Mouse (Mus musculus) thymus, postnatal 4 days (tissue): ENCODE measurements at regions not wholly inside any gene's neighbourhood (a gene's known extent, or its start where the extent isn't known, plus 50 kb on each side); places are given as distances from the start of the nearest gene placed in this dataset.

Source experiments
- DNase-seq: peaks from one replicate; pipeline ENCODE4 v3.0.0; 2021

DNA sequence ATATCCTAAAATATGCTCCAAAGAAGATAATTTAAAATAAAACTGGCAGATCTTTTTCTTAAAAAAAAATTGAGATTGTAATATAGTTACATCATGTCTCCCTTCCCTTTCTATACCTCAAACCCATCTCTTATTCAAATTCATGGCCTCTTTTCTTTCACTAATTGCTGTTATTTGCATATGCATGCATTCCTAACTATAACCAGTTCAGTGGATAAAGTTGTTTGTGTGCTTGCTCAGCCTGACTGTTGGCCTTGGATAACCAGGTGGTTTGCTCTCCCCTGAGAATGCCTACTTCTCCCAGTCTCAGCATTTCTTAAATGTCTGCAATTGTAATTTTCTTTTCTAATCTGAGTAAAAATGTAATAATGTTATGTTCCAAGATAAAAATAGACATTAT is 2154.8 kb downstream of the 4930444P10Rik start:
- DNase-seq: no peak

DNA sequence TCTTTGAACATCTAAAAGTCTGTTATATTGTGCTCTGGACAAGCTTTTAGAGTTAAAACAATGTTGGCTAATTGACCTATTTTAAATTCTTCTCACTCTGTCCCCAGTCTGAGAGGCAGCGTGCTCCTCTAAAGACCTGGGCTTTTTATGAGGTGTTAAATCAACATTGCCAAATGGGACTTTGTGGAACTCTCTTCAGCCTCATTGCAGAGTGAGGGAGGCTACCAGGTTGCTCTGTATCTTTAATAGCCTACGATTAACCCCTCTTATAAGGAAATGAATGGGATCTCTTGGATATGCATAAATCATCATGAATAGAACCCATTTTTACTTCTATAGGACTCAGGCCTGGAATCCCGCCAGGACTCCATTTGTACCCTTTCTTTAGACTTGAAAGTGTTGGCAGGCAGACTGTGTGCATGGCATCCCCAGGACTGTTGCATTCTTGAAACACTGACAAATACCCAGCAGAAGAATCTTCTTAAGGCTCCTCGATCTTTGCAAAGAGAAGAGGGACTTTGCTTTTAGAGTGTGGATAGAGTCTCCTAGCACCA is 2157.1 kb downstream of the 4930444P10Rik start:
- no peak for DNase-seq

- DNase-seq: no peak
Observed at GRCm38 (mm10) chr1:13928679-13929078, 2164.4 kb downstream of the 4930444P10Rik start.

DNA sequence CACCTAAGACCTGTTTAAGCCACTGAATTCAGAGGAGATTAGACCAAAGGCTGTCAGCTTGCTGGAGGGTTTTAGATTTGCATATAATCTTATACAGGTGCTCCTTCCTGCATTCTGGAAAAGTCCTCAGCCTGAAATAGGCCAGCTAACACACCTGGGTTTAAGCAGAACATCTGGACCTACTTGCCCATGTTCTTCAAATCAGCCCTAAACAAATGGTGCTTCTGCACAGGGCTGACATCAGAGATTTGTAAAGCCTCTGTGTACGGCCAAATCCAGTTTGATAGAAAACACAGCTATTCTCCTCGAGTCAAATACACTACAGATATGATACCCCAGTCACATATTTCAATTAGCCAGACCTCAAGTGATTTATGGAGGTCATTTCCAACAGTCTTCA is 2165.2 kb downstream of the 4930444P10Rik start:
- no peak for DNase-seq

DNA sequence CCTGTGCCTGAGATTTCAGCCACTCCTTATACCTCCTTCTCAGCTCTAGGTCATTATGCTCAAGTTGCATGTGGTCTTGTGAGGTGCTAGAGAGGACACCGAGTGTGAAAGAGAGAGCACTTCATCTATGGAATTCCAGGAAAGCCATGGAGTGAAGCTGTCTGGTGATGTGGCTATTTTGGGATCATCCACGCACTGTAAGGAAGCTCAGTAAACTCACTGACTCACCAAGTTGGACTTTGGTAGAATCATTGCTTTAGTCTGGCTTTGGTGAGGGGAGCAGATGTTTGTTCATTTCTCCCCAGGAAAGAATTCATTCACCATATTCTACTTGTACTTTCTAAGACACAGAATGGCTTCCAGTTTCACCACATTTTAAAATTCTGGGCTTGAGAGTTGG is 2167.1 kb downstream of the 4930444P10Rik start:
- DNase-seq: no peak

GRCm38 (mm10) chr1:13915216-13915615 is 2177.9 kb downstream of the 4930444P10Rik start:
- no peak for DNase-seq

GRCm38 (mm10) chr1:13879126-13879525 is 2214.0 kb downstream of the 4930444P10Rik start:
- no peak for DNase-seq

- no peak for DNase-seq
Observed at GRCm38 (mm10) chr1:13873925-13874324, 2219.2 kb downstream of the 4930444P10Rik start.

DNA sequence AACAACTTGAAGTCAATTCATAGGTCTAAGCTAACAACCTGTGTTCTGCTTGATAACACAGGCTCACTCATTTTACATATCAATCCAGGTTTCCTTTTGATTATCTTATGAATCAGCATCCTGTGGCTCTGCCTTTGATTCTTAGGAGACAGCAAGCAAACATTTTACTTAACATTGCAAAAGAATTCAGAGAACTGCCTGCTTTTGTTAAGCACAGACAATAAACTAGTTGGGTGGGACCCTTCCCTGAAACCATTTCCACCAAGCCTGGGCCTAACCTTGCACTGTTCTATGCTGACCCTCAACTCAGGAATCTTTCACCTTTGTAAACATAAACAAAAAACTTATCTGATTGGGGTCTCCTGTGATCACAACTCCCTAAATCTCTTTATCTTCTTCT is 2220.6 kb downstream of the 4930444P10Rik start:
- no peak for DNase-seq

GRCm38 (mm10) chr1:13870631-13871286 is 2222.4 kb downstream of the 4930444P10Rik start:
- DNase-seq: no peak

GRCm38 (mm10) chr1:13865713-13866112 is 2227.4 kb downstream of the 4930444P10Rik start:
- DNase-seq: no peak

DNA sequence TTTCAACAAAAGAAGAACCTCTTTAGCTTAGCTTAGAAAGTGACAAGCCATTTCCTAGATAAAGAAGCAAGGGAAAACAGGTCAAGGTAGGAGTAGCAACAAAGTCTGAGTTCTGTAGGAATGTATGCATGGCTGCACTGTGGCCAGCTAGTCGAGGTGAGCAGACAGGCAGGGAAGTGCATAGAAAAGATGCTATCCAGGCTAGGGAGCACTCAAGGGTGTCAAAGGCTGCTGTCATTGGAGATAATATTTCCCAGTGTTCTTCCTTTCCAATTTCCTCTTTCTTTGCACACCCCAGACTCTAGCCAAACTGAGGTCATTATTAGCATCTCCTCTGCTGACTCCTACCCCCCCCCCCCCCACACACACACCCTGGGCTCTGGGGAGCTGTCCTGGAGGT is 2229.4 kb downstream of the 4930444P10Rik start:
- DNase-seq: no peak

- DNase-seq: no peak
Observed at GRCm38 (mm10) chr1:13861070-13861511, 2232.0 kb downstream of the 4930444P10Rik start.

DNA sequence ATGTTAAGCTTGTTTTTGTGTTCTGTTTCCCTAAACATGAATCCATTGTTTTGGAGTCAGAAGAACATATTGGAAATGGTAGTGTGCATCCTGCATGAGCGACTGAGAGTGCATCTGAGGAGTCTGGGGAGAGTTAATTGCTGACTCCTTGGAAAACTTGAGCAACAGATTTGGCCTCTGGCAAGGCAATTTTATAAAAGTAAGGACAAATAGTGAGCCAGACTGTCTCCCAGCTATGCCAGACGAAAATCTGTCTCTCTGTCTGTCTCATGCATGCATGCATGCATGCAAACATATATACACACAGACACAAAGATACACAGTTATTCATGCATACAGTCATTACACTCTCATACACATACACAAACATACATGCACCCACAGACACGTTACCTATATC is 2232.7 kb downstream of the 4930444P10Rik start:
- DNase-seq: no peak

GRCm38 (mm10) chr1:13859723-13860122 is 2233.4 kb downstream of the 4930444P10Rik start:
- DNase-seq: no peak

DNA sequence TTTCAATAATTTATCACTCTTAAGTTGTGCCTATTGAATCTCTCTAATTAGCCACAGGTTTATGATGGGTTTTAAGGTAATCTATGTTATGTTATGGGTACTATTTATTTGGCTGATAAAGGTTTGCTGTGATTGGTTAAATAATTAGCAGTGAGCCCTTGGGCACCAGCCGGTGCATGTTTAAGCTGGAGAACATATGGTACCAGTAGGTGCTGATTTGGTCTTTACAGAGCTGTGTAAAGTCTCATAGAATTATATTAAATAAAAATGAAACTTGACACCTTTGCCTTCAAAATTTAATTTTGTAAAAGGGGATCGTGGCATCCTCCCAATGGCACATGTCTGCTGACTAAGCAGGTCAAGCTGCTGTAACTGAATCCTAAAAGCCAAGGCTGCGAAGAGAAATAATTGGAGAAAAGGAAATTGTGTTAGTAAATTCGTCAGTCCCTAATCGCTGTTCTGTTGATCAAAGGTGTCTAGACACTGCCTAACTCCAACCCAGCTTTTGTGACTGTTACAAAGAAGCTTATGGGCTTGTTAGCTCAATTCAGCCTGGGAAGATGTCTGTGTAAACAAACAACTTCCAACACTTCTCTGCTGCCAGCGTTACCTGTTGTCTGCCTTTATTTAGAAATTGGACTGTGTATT is 2234.6 kb downstream of the 4930444P10Rik start:
- DNase-seq: no peak

DNA sequence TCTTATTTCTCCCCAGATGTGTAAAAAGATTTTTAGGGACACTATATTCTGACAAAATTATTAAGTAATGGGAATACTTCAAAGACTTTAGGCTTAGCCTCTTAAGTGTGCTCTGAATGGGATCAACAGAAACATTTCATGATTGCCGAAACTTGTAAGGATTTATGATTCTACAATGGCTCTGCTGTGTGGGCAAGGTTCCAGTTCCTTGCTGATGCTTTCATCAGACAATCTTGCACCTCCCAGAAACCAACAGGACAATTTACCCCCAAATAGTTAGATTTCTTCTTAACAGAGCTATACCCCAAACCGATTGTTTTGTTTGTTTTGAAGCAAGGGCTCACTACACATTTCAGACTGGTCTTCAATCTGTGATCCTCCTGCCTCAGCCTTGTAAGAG is 2236.1 kb downstream of the 4930444P10Rik start:
- no peak for DNase-seq

DNA sequence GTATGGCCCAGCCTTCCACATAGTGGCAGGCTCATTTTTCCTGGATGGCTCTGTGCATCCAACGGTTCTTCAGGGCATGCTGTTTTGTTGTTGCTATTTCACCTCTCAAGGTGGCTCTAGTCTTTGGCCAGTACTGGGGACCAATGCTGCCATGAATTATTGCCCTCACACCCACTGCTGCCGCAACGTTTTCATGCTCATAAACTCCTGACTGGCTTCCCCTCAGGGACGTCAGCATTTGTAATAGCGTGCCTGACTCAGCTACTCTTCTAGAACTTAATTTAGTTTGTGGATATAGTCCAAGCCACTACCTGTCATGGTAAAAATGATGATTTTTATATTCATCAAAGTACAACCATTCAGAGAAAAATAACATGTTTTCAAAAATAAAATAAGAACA is 2242.0 kb downstream of the 4930444P10Rik start:
- no peak for DNase-seq

DNA sequence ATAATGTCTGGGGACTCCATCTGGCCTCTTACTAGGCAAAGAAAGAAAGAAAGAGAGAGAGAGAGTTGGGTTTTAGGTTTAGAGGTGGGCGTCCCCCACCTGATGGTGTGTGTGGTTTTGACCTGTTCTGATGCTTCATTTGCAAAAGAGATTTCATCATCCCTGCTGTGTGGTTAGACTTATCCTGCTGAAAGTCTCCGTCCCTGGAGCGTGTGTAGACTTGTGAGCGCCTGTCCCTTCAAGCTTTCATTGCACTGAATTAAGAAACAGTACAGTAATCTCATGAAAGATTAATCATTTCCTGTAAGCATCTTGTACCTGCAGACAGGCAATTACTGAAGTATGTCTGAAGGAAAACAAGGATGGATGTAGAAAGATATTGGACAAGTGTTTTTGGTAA is 2244.1 kb downstream of the 4930444P10Rik start:
- DNase-seq: no peak

DNA sequence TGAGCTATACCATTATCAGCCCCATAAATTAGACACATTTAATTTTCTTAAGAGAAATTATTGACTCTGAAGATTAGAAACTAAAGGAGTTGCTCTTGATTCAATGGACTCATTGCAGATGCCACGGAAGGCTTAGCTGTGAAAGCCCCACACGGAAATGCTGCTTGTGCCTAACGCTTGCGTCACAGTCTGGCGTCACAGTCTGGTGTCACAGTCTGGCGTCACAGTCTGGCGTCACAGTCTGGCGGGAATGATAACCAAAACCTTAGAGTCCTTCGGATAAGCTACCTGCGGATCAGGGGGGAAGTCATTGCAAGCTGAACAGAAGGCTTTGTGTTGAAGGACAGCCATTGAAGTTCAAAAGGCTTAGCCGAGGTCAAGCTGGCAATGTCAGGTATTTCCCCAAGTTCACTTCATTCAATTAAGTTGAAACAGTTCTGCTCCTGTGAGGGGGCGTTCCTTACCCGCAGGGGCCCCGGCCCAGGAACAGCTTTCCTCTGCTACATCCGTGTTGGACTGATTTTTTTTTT is 2246.7 kb downstream of the 4930444P10Rik start:
- no peak for DNase-seq

DNA sequence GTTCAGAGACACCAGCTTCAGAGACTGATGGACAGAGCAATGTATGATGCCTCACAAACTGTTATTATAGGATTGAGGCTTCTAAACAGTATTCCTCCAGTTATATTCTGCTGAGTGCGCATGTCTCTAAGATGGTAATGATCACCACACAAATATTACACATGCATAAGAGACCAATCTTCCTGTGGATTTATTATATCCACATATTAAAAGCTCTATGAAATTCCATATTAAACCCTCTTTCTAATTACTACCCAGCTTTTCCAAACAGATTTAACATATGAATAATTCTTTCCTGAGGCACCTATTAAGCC is 2252.9 kb downstream of the 4930444P10Rik start:
- no peak for DNase-seq

DNA sequence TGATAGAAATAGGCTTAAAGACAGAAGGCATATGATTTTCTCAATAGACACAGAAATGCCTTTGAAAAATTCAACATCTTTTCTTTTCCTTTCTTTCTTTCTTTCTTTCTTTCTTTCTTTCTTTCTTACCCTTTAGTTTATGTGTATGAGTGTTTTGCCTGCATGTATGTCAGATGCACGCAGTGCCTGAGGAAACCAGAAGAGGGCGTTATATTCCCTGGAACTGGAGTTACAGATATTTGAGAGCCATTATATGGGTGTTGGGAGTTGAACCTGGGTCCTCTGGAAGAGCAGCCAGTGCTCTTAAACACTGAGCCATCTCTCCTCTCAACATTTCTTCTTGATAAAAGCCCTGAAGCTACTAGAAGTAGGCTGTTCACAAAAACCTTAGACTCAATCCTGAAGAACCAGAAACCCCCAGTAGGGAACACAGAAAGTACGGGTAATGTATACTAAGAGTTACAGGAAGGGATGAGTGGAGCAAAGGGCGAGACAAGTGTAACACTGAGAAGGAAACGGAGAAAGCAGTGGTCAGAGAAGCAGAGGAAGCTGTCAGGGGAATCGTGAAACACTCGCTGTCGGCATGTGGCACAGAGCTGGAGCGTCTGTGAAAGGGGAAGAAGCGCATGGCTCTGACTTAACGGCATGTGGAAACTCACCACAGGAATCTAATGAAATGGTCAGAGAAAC is 2253.4 kb downstream of the 4930444P10Rik start:
- DNase-seq: no peak
